Mouse (Mus musculus): ENCODE measurements at regions not wholly inside any gene's neighbourhood (a gene's known extent, or its start where the extent isn't known, plus 50 kb on each side); places are given as distances from the start of the nearest gene placed in this dataset.

- TF ChIP-seq CTCF (conservative IDR thresholded peaks at IDR 0.05; ENCODE audit: low read length) = no peak
- no peak for TF ChIP-seq NANOG (IDR thresholded peaks at IDR 0.05; ENCODE audit: borderline replicate concordance, low read length)
Observed at GRCm38 (mm10) chr3:22009898-22010699, 66.4 kb upstream of the Tbl1xr1 start.

All from E14TG2a.4 (cell line).